Mouse (Mus musculus): ENCODE measurements around the gene Lrfn3. TPM values are rescaled to one million over a fixed set of nuclear protein-coding genes. Genes with fewer than 3 reads are reported as not detected.

The Lrfn3 gene
- polyA plus RNA-seq, 1 experiment from 2014 or later: 15.2 TPM

DNA sequence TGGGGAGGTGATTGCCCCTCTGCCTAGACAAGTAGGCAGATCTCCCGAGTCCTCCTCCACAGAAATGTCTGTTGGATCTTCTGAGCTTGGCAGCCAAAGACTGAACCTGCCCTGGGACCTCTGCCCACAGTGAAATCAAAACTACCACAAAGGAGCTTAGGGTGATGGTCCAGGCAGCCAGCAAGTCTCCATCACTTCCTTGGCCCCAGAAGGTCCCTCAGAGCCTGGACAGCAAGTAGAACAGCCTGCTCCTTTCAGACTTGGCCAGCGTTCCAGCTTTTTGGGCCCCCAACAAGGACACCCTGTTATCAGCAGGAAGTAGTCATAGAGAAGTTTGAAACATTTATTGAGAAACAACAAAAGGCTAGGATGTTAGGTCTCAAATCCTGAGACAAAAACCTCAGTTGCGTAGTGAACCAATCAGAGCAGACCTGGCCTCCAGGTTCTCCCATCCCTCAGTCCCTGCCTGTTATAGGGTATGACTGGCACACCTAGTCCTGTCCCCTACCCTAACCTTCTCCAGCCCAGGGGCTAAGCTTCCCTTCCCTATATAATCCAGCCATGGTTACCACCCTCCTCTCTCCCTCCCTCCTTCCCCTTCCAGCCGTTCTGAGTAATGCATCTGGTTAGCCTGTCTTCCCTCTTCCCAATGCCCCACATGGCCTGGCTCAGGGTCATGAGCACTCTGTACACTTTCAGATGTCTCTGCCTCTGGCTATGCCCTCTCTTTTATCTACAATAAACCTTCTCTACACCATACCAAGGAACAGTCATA is 30.4 kb upstream of the Lrfn3 start:
- Histone ChIP-seq H3K4me1 (ENCODE audit: control insufficient read depth, insufficient read depth, low read length) (no peaks in the 10 kb centered on the region), H3K36me3 (ENCODE audit: control insufficient read depth, insufficient read depth, low read length) (no peaks in the 10 kb centered on the region), H3K9me3 (replicated peaks; ENCODE audit: control insufficient read depth, low read length, poor library complexity, severe bottlenecking) (no peaks in the 10 kb centered on the region), H3K4me3 (ENCODE audit: low read depth, low read length) (no peak overlapping the region), H3K27ac (ENCODE audit: low read length) (no peak overlapping the region), H3K9ac (ENCODE audit: low read depth, low read length) (no peak overlapping the region), H3K4me2 (ENCODE audit: low read length) (no peak overlapping the region), H3K27me3 (ENCODE audit: control insufficient read depth, insufficient read depth, low read depth, low read length) (no peaks in the 10 kb centered on the region)
- WGBS: 69% methylated on average over 4 of the region's 4 CpGs
- no peak for ATAC-seq

DNA sequence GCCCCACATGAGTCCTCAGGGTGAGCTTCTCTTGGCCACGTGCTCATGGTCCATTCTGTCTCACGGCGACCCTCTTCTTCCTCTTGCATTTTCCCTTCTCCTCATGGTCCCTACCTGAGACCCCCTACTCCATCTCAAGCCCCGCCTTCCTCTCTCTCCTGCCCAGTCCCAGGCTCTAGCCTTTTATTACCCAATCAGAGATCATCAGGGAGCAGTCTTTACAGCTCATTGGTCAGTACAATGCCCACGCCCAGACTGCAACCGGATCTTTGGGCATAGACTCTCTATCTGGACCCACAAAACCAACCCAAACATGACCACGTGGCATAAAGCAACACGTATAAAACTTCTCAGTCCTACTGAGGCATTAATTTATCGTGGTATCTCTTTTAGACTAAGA is 21.5 kb upstream of the Lrfn3 start:
- H3K27me3 ChIP-seq (ENCODE audit: control insufficient read depth, insufficient read depth, low read depth, low read length): no peaks in the 10 kb centered on the region
- no peaks in the 10 kb centered on the region for H3K9me3 ChIP-seq (replicated peaks; ENCODE audit: control insufficient read depth, low read length, poor library complexity, severe bottlenecking)
- no peaks in the 10 kb centered on the region for H3K36me3 ChIP-seq (ENCODE audit: control insufficient read depth, insufficient read depth, low read length)
- H3K9ac ChIP-seq (ENCODE audit: low read depth, low read length): no peak overlapping the region
- H3K4me1 ChIP-seq (ENCODE audit: control insufficient read depth, insufficient read depth, low read length): no peaks in the 10 kb centered on the region
- H3K4me2 ChIP-seq (ENCODE audit: low read length): no peak overlapping the region
- no peak for ATAC-seq
- H3K27ac ChIP-seq (ENCODE audit: low read length): no peak overlapping the region
- no peak overlapping the region for H3K4me3 ChIP-seq (ENCODE audit: low read depth, low read length)
- 82% methylated on average over 9 of the region's 9 CpGs for WGBS

DNA sequence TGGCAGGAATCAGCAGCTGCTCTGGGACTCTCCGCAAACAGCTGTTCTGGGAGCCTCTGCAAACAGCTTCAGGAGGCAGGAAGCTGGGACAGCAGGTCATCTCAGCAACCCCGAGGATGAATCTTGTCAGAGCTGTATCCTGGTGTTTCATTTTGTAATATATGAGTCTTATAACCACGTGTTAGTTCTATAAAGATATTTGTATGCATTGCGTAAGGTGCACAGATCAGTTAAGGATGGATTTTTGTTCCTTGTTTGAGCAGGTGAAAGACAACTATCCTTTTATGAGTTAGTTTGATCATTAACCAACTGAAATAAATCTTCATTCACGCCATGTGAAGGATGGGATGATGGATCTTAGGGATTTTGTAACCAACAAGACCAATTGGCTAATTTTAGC is 17.5 kb upstream of the Lrfn3 start:
- Histone ChIP-seq H3K9ac (ENCODE audit: low read depth, low read length) (no peak overlapping the region), H3K27me3 (ENCODE audit: control insufficient read depth, insufficient read depth, low read depth, low read length) (no peaks in the 10 kb centered on the region), H3K27ac (ENCODE audit: low read length) (no peak overlapping the region), H3K36me3 (ENCODE audit: control insufficient read depth, insufficient read depth, low read length) (no peaks in the 10 kb centered on the region), H3K4me1 (ENCODE audit: control insufficient read depth, insufficient read depth, low read length) (no peaks in the 10 kb centered on the region), H3K4me2 (ENCODE audit: low read length) (no peak overlapping the region), H3K9me3 (replicated peaks; ENCODE audit: control insufficient read depth, low read length, poor library complexity, severe bottlenecking) (no peaks in the 10 kb centered on the region), H3K4me3 (ENCODE audit: low read depth, low read length) (no peak overlapping the region)
- no peak for ATAC-seq
- WGBS: 64% methylated on average over 5 of the region's 5 CpGs

DNA sequence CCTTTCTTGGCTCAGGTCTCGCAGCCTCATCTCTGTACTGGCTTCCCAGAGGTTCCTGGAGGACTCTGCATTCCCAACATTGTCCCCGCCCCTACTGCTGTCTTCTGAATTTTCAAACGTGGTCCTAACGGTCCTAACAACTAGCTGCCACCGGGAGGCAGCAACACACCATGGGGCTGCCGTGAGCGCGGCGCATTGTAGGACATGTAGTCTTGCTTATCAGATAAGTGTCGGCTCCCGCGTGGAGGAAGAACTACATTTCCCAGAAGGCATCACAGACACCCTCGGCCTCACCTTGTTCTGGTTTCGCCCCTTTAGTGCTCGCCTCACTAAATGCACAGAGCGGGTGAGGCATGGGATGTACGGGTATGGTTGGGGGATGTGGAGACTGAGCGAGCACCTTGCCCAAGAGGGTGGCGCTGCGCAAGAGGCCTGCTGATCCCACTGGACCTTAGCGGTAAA is 11.0 kb upstream of the Lrfn3 start:
- Histone ChIP-seq H3K9me3 (replicated peaks; ENCODE audit: control insufficient read depth, low read length, poor library complexity, severe bottlenecking) (no peaks in the 10 kb centered on the region), H3K4me1 (ENCODE audit: control insufficient read depth, insufficient read depth, low read length) (no peaks in the 10 kb centered on the region; the same call in 1 of the 2 replicates), H3K4me3 (ENCODE audit: low read depth, low read length) (peak overlapping the region; percentile 51), H3K4me2 (ENCODE audit: low read length) (peak overlapping the region; percentile 67), H3K9ac (ENCODE audit: low read depth, low read length) (peak overlapping the region; percentile 84), H3K36me3 (ENCODE audit: control insufficient read depth, insufficient read depth, low read length) (no peaks in the 10 kb centered on the region), H3K27ac (ENCODE audit: low read length) (peak overlapping the region; percentile 91), H3K27me3 (ENCODE audit: control insufficient read depth, insufficient read depth, low read depth, low read length) (no peaks in the 10 kb centered on the region)
- under 1% methylated on average over 21 of the region's 21 CpGs for WGBS
- peak; percentile 99 for ATAC-seq

DNA sequence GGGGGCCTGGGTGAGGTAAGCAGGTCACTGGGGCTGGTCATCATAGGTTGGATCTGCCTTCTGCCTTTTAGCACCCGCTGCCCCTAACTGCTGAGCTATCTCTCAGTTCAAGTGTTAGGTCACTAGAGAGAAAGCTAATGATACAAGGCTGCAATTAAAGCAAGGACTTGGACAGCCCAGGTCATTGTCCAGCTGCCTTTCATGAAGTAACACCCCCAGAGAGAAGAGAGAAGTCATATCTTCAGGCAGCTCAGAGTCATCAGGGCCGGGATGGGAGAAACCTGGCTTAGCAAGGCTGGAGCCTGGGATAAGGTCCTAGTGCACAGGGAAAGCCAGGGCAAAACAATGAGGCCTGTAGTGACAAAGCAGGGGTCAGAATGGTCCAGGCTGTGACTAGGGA is 4.9 kb upstream of the Lrfn3 start:
- Histone ChIP-seq H3K27ac (ENCODE audit: low read length) (no peak overlapping the region), H3K9me3 (replicated peaks; ENCODE audit: control insufficient read depth, low read length, poor library complexity, severe bottlenecking) (no peaks in the 10 kb centered on the region), H3K36me3 (ENCODE audit: control insufficient read depth, insufficient read depth, low read length) (no peaks in the 10 kb centered on the region), H3K4me1 (ENCODE audit: control insufficient read depth, insufficient read depth, low read length) (peaks cover 7% of the 10 kb centered on the region), H3K4me3 (ENCODE audit: low read depth, low read length) (no peak overlapping the region), H3K4me2 (ENCODE audit: low read length) (no peak overlapping the region), H3K9ac (ENCODE audit: low read depth, low read length) (no peak overlapping the region), H3K27me3 (ENCODE audit: control insufficient read depth, insufficient read depth, low read depth, low read length) (no peaks in the 10 kb centered on the region)
- ATAC-seq: no peak
- whole genome bisulfite sequencing: 85% methylated on average over 2 of the region's 2 CpGs

DNA sequence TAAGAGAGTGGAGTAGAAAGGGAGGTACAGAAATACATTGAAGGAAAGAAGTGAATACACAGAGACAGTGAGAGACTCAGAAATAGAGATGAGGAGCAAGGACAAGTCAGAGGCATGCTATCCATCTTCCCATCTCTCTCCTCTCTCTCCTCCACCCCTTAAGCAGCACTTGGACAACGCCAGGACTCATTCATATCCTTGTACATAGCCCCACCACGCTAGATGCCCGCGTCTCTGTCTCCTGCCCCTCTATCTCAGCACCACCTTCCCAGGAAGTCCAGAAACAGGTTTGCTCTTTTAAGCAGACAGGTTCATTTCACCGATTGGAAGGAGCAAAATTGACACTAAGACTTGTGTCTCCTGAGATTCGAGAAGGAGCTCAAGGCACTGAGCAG is 769 bp upstream of the Lrfn3 start:
- 65% methylated on average over 6 of the region's 6 CpGs for WGBS
- Histone ChIP-seq H3K4me3 (ENCODE audit: low read depth, low read length) (peak overlapping the region; percentile 77), H3K27ac (ENCODE audit: low read length) (peak overlapping the region; percentile 62), H3K4me2 (ENCODE audit: low read length) (peak overlapping the region; percentile 70), H3K36me3 (ENCODE audit: control insufficient read depth, insufficient read depth, low read length) (peaks cover 15% of the 10 kb centered on the region), H3K4me1 (ENCODE audit: control insufficient read depth, insufficient read depth, low read length) (peaks cover 36% of the 10 kb centered on the region), H3K9ac (ENCODE audit: low read depth, low read length) (peak overlapping the region; percentile 96), H3K27me3 (ENCODE audit: control insufficient read depth, insufficient read depth, low read depth, low read length) (no peaks in the 10 kb centered on the region), H3K9me3 (replicated peaks; ENCODE audit: control insufficient read depth, low read length, poor library complexity, severe bottlenecking) (no peaks in the 10 kb centered on the region)
- ATAC-seq: peak; percentile 61

DNA sequence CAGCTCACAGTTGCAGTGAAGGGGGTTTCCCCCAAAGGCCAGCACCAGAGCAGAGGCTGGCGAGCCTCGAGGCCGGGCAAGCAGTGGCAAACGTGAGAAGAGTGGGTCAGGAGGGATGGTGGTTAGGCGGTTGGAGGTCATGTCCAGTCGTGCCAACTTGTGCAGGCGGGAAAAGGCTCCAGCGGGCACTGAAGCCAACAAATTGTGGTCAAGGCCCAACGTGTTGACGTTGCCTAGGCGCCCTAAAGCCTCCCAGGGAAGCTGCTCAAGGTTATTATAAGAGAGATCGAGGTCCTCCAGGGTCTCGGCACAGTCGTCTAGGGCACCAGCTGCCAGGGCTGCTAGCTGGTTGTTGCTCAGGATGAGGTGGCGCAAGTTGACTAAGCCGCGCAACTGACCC is 2.5 kb downstream of the Lrfn3 start:
- Histone ChIP-seq H3K9me3 (replicated peaks; ENCODE audit: control insufficient read depth, low read length, poor library complexity, severe bottlenecking) (no peaks in the 10 kb centered on the region), H3K27me3 (ENCODE audit: control insufficient read depth, insufficient read depth, low read depth, low read length) (no peaks in the 10 kb centered on the region), H3K4me3 (ENCODE audit: low read depth, low read length) (no peak overlapping the region), H3K4me2 (ENCODE audit: low read length) (no peak overlapping the region), H3K9ac (ENCODE audit: low read depth, low read length) (no peak overlapping the region), H3K27ac (ENCODE audit: low read length) (no peak overlapping the region), H3K4me1 (ENCODE audit: control insufficient read depth, insufficient read depth, low read length) (peaks cover 47% of the 10 kb centered on the region), H3K36me3 (ENCODE audit: control insufficient read depth, insufficient read depth, low read length) (peaks cover 23% of the 10 kb centered on the region)
- no peak for ATAC-seq
- 91% methylated on average over 17 of the region's 17 CpGs for WGBS

DNA sequence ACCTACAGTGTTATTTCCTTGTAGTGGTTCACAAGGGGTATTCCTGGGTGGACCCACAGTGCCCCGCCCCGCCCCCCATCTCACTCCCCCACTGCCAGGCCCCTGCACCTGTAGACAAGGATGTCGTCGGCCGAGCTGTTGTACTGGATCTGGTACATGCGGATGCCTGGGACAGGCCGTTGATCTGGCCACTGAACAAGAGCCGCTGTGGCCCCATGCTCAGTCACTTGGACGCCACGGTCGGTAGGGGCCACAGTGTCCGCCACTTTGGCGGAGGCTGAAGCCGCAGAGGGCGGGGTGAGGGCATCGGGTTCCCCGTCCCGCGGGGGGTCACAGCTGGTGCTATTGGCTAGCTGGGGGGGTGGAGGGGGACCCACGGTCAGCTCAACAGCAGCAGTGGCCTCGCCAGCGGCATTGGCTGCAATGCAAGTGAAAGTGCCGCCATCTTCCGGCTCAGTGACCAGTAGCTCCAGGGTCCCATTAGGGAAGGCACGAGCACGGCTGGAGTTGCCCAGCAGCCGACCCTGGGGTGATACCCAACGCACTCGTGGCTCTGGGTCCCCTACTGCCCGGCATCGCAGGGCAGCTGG is 3.2 kb downstream of the Lrfn3 start:
- Histone ChIP-seq H3K27ac (ENCODE audit: low read length) (no peak overlapping the region), H3K4me1 (ENCODE audit: control insufficient read depth, insufficient read depth, low read length) (peaks cover 47% of the 10 kb centered on the region), H3K27me3 (ENCODE audit: control insufficient read depth, insufficient read depth, low read depth, low read length) (no peaks in the 10 kb centered on the region), H3K4me2 (ENCODE audit: low read length) (no peak overlapping the region), H3K4me3 (ENCODE audit: low read depth, low read length) (no peak overlapping the region), H3K9me3 (replicated peaks; ENCODE audit: control insufficient read depth, low read length, poor library complexity, severe bottlenecking) (no peaks in the 10 kb centered on the region), H3K36me3 (ENCODE audit: control insufficient read depth, insufficient read depth, low read length) (peaks cover 23% of the 10 kb centered on the region), H3K9ac (ENCODE audit: low read depth, low read length) (no peak overlapping the region)
- 88% methylated on average over 31 of the region's 31 CpGs for WGBS
- ATAC-seq: no peak

DNA sequence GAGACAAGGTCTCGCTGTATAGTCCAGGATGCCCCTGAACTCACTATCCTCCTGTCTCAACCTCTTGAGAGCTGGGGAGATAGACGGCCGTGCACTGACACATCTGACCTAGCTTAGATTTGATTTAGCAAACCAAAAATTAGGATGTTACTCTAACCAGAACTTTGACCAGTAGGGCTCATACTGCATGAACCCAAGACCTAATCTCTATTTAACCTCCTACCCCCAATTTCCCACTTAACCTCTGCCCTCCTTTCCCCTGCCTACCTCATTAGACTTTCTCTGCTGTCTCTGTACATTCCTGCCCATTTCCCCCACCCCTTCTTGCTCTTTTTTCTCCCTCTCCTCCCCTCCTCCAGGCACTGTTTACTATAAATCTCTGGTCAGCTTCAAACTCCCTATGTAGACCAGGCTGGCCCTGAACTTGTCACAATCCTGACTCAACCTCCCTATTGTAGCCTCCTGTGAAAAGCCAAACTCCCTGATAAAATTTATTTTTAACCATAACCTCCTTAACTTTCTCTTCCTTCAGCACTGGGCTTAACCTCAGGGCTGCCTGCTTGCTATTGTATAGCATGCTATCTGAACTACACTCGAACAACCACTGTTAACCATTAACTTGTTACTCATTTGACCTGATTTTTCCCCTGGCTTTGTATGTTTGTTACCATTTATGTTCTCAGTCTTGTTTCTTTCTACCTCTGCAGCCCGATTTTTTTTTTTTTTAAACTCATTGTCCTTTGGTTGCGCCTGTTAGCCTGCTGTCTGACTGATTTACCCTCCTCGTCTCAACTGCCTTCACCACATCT is 4.0 kb downstream of the Lrfn3 start:
- no peak overlapping the region for H3K4me3 ChIP-seq (ENCODE audit: low read depth, low read length)

More for the DNA sequence above, 4.0 kb downstream of the Lrfn3 start:
- 73% methylated on average over 7 of the region's 7 CpGs for WGBS
- Histone ChIP-seq H3K27ac (ENCODE audit: low read length) (no peak overlapping the region), H3K4me2 (ENCODE audit: low read length) (no peak overlapping the region; the same call in 1 of the 2 replicates), H3K27me3 (ENCODE audit: control insufficient read depth, insufficient read depth, low read depth, low read length) (no peaks in the 10 kb centered on the region), H3K9me3 (replicated peaks; ENCODE audit: control insufficient read depth, low read length, poor library complexity, severe bottlenecking) (no peaks in the 10 kb centered on the region), H3K36me3 (ENCODE audit: control insufficient read depth, insufficient read depth, low read length) (peaks cover 23% of the 10 kb centered on the region), H3K4me1 (ENCODE audit: control insufficient read depth, insufficient read depth, low read length) (peaks cover 45% of the 10 kb centered on the region), H3K9ac (ENCODE audit: low read depth, low read length) (no peak overlapping the region)
- ATAC-seq: no peak
